Mouse (Mus musculus) layer of hippocampus, adult 8-10 months (tissue): ENCODE results near the gene Fto. TPM values are rescaled to one million over a fixed set of nuclear protein-coding genes. Genes with fewer than 3 reads are reported as not detected.

Experiments
- DNase-seq, 2 experiments: peaks; one replicate each; pipeline ENCODE4 v3.0.0; 2022; ENCODE audit warnings: low spot score in 2 of 2
- total RNA-seq, 4 experiments: library from RNA; stranded (reverse); gene quantifications; 2 replicates each; pipeline ENCODE4 v1.2.4; 2022

Fto gene
- total RNA-seq, 4 experiments from 2014 or later: 143 to 151 (median 148) TPM

DNA sequence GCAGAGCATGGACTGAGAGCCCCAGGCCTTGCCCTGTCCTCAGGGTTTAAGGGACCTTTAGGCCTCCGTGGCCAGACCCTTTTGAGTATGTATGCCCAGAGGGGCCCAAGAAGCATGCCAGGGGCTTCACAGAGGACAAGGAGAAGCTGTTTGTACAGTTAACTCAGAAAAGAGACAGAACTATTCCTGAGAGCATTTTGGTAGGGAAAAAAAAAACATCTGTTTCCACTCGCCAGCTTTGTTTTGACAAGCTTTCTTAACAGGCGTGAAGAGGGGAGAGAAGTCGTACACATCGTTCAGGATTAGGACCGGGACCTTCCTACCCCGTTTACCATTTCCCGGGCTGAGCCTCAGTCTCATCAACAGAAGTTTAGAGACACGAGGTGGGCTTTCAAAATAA, 335.5 kb downstream of the Fto start:
- DNase-seq: no peak

DNA sequence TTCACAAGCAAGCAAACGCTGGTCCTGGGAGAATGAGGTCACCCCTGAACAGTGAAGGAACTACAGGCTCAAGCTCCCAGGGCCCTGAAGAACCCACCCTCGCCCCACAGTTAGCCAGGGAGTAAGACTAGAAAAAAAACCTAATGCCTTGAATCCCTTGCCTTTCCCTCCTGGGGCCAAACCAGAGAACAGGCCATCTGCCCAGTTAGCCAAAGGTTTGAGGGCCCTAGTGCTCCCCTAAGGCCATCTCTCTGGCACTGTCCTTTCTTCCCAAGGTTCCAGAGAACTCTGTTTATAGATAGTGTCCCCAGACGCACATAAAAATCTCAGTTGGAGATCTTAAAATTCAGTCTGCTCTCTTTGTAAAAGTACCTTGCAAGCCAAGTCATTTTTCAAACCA, 340.2 kb downstream of the Fto start:
- DNase-seq: no peak

DNA sequence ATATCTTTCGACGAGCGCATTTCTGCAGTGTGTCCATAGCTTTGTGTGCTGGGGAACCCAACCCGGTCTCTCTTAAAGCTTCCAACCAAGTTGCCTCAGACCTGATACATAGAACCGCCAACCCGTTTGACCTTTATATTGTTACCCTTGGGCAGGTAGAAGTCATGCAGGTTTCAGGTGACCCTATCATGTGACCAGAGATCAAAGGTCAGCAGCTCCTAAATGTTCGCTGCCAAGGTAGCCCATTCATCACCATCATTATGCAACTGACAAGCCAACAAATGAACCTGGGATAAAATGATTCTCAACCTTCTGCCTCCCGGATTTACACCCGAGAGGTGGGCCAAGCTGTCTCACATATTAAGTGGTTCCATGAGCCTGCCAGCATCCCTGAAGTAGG, 344.1 kb downstream of the Fto start:
- no peak for DNase-seq

DNA sequence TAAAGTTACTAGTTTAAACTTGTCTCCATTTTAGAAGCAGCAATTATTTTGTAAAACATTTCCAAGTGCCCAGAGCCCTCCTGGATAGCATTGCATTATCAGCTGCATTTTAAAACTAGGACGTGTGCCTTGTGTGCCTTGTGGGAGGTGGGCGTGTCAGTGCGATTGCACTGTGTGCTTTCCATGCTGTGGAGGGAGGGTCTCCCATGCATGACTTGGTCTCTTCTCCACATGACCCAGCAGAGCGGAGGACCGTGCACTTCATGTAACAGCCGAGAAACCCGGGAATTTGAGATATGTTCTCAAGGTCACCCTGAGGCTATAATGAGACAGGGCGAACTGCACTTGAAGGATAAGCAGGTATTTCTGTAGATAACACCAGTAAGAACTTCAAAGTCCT, 347.6 kb downstream of the Fto start:
- DNase-seq: no peak

DNA sequence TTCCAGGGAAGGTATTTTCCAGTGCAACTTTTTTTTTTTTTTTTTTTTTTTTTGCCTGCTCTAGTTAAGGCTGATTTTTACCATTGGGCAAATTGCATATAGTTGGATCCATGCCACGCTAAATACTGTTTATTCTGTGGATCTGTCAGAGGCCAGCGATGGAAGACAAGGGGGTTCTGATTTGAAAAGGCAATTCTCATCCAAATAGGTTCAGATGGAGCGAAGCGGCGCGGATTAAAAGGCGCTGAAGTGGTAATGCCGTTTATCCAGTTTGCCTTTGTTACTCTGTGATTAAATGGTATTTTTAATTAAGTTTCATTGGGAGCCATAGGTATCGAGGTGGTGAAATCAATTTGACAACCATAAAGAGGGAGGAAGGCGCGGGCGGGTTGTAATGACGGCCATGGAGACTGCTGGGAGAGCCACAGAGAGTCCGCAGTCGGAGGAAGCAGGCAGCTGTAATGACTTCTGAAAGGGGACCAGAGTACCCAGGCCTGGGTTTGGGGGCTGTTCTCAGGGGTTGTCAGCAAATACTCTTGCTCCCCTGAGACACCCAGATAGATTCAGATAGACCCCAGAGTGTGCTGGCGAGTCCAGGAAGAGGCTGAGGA, 356.2 kb downstream of the Fto start:
- no peak for DNase-seq

DNA sequence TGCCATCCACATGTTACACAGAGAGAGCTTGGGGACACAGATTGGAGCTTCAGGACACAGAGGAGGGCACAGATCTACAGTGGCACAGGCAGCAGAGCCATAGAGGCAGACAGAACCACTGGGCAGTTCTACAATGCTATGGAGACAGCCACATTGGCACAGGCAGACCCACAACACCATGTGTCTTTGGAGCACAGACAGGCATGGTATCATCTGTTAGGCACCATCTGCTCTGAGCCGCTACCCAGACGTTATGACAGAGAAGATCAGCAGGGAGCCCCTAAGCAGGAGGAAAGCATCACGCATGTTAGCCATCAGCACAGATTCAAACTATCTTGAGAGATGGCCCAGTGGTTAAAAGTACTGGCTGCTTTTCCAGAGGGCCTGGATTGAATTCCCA, 363.6 kb downstream of the Fto start:
- DNase-seq: peak; percentile 74 to 76

DNA sequence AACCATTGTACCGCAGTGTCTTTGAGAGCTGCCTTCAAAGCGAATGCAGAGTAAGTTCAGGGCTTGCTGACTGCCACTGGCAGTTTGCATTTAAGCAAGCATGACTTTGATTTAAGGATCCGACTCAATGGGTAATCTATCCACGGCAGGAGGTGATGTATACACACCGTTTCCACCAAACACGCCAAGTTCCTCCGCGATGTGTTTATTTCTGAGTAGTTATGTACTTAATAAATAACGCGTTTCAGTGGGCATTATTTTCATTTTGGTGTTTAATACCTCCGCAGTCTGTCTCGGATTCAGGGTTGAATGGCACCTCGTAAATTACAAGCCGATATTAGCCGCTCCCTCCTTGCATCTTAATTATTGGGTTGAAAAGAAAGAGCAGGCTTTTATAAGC, 366.1 kb downstream of the Fto start:
- no peak for DNase-seq

DNA sequence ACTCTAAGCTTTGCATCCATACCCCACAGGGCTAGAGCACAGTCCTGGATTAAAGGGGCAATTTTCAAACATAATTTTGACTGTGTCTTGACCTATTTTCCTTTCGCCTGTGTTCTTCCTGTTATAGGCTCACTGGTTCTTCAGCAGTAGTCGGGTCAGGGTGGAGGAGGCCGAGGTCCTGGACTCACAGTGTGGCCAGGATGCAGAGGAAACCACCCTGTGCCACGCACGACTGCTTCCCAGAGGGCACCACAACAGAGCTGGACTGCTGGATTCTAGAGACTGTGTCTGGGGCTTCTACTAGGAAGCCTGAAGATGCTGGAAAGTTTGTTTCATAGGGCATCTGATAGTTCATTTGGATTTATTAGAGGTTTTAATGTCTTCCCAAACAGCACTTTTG, 366.8 kb downstream of the Fto start:
- DNase-seq: no peak

DNA sequence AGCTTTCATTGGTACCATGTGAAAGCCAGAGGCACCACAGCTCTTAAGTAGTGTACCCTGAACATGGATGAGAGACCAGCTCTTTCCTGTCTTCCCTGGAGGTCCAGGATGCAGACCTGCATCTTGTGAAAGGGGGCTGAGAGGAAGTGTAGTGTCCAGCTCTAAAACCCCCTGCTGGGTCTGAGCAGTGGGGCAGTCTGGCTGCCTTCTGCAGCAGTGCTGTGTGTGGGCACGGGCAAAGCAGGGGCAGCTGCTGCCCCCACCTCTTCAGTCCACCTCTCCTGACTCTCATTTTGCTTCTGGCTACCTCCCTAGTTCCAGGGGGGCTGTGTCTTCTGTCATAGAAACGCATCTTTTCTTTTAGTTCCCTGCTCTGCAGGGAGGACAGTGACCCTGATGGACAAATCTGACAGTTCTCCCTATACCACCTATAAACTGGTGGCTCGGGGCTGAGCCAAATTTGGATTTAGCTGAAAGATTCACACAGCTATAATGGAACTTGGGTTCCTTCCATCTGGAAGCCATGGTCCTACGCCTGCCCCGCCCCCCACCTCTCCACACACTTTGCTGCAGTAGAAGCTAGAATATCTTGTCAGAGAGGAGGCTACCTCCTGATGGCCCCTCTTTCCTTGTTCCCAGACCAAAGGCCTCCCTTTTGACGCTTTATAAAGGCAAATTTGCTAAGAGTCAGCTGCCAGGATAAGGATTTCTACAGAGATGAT, 371.4 kb downstream of the Fto start:
- no peak for DNase-seq

DNA sequence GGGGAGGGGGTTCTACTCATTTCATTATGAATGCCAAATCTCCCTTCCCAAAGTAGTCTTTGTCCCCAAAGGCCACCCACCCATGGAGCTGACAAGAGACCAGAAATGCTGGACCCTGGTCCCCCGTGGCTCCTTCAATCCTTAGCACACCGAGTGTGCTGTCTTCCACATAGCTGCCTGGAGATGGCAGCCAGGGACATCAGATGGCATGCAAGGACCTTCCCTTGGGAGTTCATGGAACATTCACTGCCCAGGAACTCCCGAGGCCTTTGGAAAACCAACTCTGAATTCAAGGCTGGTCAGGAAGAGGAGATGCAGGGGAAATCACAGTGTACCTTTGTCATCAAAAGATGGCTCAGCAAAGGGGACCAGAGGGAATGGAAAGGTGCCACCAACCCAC, 372.1 kb downstream of the Fto start:
- no peak for DNase-seq

DNA sequence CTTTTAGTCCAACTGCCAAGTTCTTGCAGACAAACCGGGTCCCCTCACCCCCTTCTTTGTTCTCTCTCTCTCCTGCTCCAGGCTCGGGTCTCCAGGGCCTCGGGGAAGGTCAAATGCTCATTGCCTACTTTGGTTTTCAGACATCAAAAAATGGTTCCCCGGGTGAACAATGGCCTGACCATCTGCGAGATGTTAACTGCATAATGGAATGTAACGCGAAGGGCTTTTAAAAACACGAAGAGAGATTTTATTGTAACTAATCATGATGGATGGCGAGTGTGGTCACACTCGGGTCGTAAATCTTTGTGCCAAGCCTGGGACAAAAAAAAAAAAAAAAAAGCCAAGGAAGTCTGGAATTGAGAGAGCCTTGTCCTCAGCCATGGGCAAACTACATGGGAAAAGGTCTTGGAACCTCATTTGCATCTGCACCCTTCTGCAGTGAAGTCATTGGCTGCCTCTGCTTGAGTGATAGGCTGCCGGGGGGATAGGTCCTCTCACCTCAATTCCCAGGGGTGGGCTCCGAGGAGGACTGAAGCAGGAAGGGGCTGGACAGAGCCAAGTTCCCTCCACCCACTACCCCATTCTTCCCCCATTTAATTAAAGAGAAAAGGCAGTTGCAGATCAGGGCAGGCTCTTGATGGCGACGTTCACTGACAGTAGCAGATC, 378.9 kb downstream of the Fto start:
- no peak for DNase-seq

DNA sequence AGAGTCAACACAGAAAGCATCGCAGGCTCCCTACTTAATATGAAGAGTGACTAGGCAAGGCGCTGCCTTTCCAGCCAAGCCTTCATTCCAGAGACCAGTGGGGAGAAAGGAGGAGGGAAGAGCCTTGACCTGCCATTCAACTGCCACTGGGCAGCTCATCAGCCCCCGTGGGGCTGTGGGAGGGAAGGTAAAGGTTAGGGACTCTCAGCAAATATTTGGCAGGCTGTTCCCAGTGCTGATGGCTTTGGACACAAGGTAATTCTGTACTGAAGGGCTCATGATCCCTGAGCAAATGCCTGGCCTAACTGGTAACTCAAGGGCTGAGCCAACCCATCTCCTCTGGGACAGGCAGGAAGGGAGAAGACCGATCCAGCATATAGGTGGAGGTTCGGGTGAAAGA, 393.2 kb downstream of the Fto start:
- no peak for DNase-seq

DNA sequence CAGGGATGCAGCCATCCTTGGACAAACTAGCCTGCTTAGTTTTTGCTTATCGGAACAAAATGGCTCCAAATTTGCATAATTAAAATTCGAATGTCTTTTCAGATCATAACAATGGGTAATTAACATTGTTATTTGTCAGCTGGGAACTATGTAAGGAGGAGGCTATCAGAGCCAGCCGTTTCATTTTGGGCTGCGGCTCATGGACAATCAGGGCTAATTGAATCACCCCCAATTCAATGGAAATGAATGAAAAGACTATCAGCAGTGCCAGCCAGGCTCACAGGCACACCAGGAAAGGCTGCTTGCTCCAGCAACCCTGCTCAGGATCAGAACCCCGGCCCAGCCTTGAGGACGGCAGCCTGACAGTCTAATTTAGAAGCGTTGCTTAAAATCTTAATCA, 395.3 kb downstream of the Fto start:
- DNase-seq: no peak

DNA sequence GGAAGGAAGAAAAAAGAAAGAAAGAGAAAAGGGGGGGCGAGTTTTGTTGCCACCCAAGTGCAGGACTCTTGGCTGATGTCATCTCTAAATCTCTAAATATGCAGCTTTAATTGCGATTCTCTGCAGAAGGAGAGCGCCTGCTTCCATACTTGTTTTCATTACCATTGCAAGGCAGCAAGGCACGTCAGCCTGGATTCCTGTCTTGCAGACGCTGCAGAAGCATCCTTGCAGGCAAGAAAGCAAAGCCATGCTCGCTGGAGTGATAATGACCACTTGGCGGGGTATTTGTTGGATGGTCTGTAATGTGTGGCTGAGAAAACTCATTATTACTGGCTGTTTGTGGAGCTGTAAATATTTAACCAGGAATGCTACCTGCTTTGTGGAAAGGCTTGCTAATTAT, 396.4 kb downstream of the Fto start:
- no peak for DNase-seq

DNA sequence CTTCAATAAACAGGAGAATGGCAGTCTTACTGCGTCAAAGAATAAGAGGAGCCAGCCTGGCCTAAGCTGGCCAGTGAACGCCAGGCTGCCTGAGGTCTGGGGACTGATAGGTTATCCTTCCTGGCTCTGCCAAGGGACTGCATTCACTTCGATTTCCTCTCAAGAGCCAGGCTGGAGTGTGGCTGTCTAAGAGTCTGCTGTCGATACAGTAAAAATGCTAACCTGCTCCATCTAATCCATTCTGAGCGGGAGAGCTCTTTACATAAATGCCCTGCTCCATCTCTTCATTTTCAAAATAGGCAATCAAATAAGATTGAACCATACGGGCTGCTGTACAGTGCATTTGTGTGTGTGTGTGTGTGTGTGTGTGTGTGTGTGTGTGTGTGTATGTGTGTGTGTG, 397.9 kb downstream of the Fto start:
- DNase-seq: no peak

DNA sequence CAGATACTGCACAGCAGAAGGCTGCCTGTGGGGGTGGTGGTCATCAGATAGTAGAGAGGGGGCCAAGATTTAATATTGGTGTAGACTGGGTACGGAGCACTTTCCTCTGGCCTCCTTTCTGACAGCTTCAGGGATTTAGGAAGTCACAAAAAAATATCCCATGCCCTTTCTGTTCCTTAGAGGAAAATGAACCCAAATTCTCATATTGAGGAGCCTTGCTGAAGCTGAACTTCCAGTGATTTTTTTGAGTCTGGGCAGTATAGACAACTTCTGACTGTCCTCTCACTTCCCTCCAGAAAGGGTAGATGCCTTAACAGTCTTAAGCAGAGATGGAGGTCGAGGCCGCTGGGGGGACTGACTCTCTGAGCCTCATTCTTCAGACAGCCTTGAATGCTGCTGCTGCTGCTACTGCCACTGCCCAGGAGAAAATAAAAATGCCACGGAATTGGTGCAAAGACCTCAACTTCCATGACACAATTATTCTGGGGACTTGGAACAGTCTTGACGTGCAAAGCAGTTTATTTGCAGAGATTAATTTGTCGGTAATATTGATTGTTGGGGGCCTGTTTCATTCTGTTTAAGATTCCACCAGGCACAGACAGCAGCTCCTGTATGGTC, 398.8 kb downstream of the Fto start:
- DNase-seq: no peak

DNA sequence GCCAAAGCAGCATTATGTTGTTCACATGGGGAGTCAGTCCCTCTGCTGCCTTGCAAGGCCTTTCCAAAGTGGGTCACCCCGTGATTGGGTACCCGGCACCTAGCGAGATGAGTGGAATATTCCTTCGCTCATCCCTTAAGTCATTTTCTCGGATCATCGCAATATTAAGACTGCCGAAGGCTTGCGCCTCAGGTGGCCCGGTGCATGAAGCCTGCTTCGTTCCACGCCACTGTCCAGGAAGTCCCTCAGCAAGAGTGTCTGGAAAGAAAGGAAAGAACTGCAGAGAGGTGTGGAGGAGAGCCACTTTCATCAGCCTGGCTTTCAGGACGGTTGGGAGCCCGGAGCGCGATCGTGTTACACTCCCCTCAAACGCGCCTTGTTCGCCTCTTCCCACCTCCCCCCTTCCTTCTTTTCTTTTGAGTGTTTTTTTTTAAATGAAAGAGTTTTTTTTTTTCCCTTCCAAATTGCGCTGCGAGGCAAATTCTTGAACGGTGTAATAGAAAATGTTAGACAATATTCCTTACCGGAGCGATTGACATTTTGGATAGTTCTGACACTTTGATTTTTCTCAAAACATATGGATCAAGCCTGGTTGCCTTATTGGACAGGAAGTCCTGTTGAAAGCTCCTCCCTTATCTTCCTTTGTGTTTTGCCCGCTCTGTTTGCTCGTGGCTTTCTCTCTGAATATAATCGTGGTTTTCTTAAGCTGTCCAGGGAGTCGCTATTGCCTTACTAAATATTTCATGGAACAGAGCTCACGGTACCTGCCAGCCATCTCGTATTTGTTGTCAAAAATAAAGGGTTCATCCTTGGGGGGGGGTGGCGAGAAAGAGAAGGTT, 399.6 kb downstream of the Fto start:
- no peak for DNase-seq

DNA sequence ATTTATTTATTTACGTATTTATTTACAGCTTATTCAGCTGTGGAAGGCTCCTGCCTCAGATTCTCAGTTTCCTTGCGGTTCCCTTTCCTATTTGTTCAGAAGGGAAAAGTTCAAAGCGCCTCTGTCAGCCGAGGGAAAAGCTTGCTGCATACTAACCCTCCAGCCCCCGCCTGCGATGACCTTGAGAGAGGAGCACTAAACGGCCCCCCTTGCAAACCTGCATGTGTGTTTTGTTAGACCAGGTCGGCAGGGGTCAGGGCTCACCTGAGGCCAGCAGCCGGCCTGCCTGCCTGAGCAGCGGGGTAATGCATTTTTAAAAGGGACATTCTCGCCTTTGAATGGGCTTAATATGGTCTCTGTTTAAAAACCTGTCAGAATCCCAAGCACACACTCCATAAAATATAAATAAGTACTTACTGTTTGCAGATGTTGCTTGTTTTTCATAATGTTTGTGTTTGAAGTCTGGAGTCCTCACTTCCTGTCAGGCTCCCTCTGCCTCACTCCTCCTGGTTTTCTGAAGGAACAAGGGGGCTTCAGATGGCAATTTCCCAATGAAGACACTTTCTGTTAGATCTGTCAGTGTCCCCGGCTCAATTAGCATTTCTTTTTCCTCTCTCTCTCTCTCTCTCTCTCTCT, 400.5 kb downstream of the Fto start:
- DNase-seq: no peak

DNA sequence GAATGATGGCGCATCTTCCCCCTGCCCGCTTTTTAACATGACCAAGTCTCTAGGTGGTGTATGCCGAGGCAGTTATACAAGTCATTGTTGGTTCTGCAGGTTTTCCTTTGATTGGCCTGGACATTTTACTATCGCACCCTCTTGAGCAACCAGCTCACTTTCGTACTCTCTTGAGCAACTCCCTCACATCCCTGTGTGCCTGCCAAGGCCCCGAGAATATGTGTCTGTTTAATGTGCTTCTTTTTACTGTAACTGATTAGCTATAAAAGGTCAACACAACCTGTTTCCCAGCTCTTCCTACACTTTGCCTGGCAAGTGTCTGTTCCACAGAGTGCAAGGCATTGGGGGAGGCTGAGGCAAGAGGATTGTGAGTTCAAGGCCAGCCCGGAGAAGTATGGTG, 401.4 kb downstream of the Fto start:
- no peak for DNase-seq

DNA sequence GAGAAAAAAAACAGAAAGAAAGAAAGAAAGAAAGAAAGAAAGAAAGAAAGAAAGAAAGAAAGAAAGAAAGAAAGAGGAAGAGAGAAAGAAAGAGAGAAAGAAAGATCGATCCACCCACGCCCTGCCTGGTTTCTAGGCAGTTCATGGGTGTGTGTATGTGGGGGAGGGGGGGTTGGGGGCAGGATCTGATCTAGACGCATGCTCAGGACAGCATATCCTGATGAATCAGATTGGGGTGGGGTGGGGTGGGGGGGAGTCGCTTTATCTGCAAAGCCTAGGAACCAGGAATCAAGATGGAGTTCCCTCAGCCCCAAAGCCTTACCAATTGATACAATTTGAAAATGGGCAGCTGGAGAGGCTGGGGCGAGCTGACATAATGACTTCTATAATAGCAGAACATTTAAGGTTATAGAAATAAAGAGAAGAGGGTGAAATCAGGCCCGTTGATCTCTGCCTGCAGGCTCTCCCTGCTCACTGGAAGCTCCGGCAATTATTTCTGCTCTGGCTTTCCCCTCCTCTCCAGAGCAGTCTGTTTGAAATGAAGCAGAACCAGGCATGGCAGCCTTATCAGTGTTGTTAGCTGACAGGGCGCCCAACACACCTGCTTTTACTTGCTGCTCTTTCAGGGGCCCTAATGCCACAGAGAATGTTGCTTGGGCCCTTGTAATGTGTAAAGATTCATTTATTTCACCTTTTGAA, 402.2 kb downstream of the Fto start:
- no peak for DNase-seq
